ENCODE assay signal across 11 mouse cellular contexts in genomic region chr16:72687651-72688050, GRCm38 (mm10).
DNase-seq lines count a peak whose midpoint lies in the region; ATAC-seq lines count a peak whose summit lies in the region.
"Had no signal": no experiment of that assay in that cellular context is flagged by ENCODE, and none has a peak within 500 bp of the region (broad histone marks: within the 10 kb centered on the region; RNA-seq: fewer than 3 reads in every experiment).

No protein-coding gene starts in this region.

- no peak overlapping the region for H3K9ac ChIP-seq in midbrain, embryonic 11.5 days (ENCODE audit: low read length)
- no peak overlapping the region for H3K9ac ChIP-seq in midbrain, embryonic 16.5 days (ENCODE audit: low read depth, low read length)
- H3K9ac ChIP-seq in liver, embryonic 15.5 days: no peak overlapping the region
- no peak overlapping the region for H3K9ac ChIP-seq in forebrain, embryonic 13.5 days
- no peak overlapping the region for H3K9ac ChIP-seq in hindbrain, embryonic 12.5 days
- H3K9ac ChIP-seq: forebrain, postnatal 0 days had no signal

- H3K4me2 ChIP-seq in midbrain, embryonic 11.5 days: no peak overlapping the region
- H3K4me2 ChIP-seq in midbrain, embryonic 16.5 days (ENCODE audit: low read length): no peak overlapping the region
- H3K4me2 ChIP-seq in liver, embryonic 15.5 days: peak overlapping the region; percentile 7; the same call in 1 of the 2 replicates
- H3K4me2 ChIP-seq in forebrain, embryonic 13.5 days: no peak overlapping the region
- no peak overlapping the region for H3K4me2 ChIP-seq in hindbrain, embryonic 12.5 days (replicated peaks)

- H3K4me3 ChIP-seq in midbrain, embryonic 11.5 days (ENCODE audit: low read depth, low read length): no peak overlapping the region
- H3K4me3 ChIP-seq in midbrain, embryonic 16.5 days (ENCODE audit: low read depth, low read length): no peak overlapping the region
- no peak overlapping the region for H3K4me3 ChIP-seq in liver, embryonic 15.5 days (replicated peaks)
- H3K4me3 ChIP-seq in forebrain, embryonic 13.5 days: no peak overlapping the region
- H3K4me3 ChIP-seq in hindbrain, embryonic 12.5 days: no peak overlapping the region

- DNase-seq in midbrain, embryonic 11.5 days (ENCODE audit: low spot score, missing footprints): no peak
- DNase-seq in kidney, adult 9 months: peak; percentile 34
- DNase-seq in yolk sac, embryonic 10.5 days (ENCODE audit: low spot score): peak; percentile 52
- no peak for DNase-seq in spleen, postnatal 14 days (ENCODE audit: low spot score in 2 of 2)
- DNase-seq: cerebellum, adult 11 months; forebrain, postnatal 0 days; gastrocnemius, postnatal 36 days had no signal

- H3K36me3 ChIP-seq in midbrain, embryonic 11.5 days (ENCODE audit: control insufficient read depth, insufficient read depth, low read length): no peaks in the 10 kb centered on the region
- no peaks in the 10 kb centered on the region for H3K36me3 ChIP-seq in midbrain, embryonic 16.5 days (ENCODE audit: control insufficient read depth, insufficient read depth, low read length)
- H3K36me3 ChIP-seq in liver, embryonic 15.5 days (replicated peaks): no peaks in the 10 kb centered on the region
- H3K36me3 ChIP-seq in forebrain, embryonic 13.5 days (ENCODE audit: poor library complexity, severe bottlenecking): no peaks in the 10 kb centered on the region
- H3K36me3 ChIP-seq in hindbrain, embryonic 12.5 days: no peaks in the 10 kb centered on the region

- H3K9me3 ChIP-seq in midbrain, embryonic 11.5 days (ENCODE audit: control insufficient read depth, low read length): no peaks in the 10 kb centered on the region
- no peaks in the 10 kb centered on the region for H3K9me3 ChIP-seq in midbrain, embryonic 16.5 days (replicated peaks; ENCODE audit: control insufficient read depth, low read length, poor library complexity, severe bottlenecking)
- H3K9me3 ChIP-seq in liver, embryonic 15.5 days (replicated peaks): no peaks in the 10 kb centered on the region
- H3K9me3 ChIP-seq in forebrain, embryonic 13.5 days (replicated peaks): no peaks in the 10 kb centered on the region
- no peaks in the 10 kb centered on the region for H3K9me3 ChIP-seq in hindbrain, embryonic 12.5 days (replicated peaks)

- 0 out of 2 replicates have a peak, but pooled peaks have one; percentile 34 for ATAC-seq in midbrain, embryonic 11.5 days (ENCODE audit: low FRiP score)
- ATAC-seq in midbrain, embryonic 16.5 days: no peak
- peak; percentile 67 for ATAC-seq in liver, embryonic 15.5 days (ENCODE audit: insufficient read depth)
- ATAC-seq in forebrain, embryonic 13.5 days: no peak
- no peak for ATAC-seq in hindbrain, embryonic 12.5 days (ENCODE audit: low FRiP score)
- ATAC-seq: forebrain, postnatal 0 days had no signal

- peaks cover 18% of the 10 kb centered on the region for H3K4me1 ChIP-seq in midbrain, embryonic 11.5 days (ENCODE audit: control insufficient read depth, insufficient read depth, low read length)
- H3K4me1 ChIP-seq in midbrain, embryonic 16.5 days (ENCODE audit: control insufficient read depth, insufficient read depth, low read length): peaks cover 8% of the 10 kb centered on the region
- no peaks in the 10 kb centered on the region for H3K4me1 ChIP-seq in liver, embryonic 15.5 days (replicated peaks)
- peaks cover 23% of the 10 kb centered on the region for H3K4me1 ChIP-seq in forebrain, embryonic 13.5 days
- peaks cover 24% of the 10 kb centered on the region for H3K4me1 ChIP-seq in hindbrain, embryonic 12.5 days

- no peak overlapping the region for H3K27ac ChIP-seq in midbrain, embryonic 11.5 days (ENCODE audit: low read depth, low read length)
- no peak overlapping the region for H3K27ac ChIP-seq in midbrain, embryonic 16.5 days (ENCODE audit: low read length)
- 0 out of 2 replicates have a peak overlapping the region, but pooled peaks have one; percentile 24 for H3K27ac ChIP-seq in liver, embryonic 15.5 days (replicated peaks)
- H3K27ac ChIP-seq in forebrain, embryonic 13.5 days: no peak overlapping the region
- H3K27ac ChIP-seq in hindbrain, embryonic 12.5 days: no peak overlapping the region

- H3K27me3 ChIP-seq in midbrain, embryonic 11.5 days (ENCODE audit: control insufficient read depth, insufficient read depth, low read length): no peaks in the 10 kb centered on the region
- no peaks in the 10 kb centered on the region for H3K27me3 ChIP-seq in midbrain, embryonic 16.5 days (ENCODE audit: control insufficient read depth, insufficient read depth, low read depth, low read length)
- H3K27me3 ChIP-seq in liver, embryonic 15.5 days: no peaks in the 10 kb centered on the region
- H3K27me3 ChIP-seq in forebrain, embryonic 13.5 days: peaks cover 38% of the 10 kb centered on the region
- H3K27me3 ChIP-seq in hindbrain, embryonic 12.5 days: no peaks in the 10 kb centered on the region

- 34% methylated on average over 3 of the region's 3 CpGs for WGBS in midbrain, embryonic 11.5 days
- WGBS in midbrain, embryonic 16.5 days: 46% methylated on average over 3 of the region's 3 CpGs
- WGBS in liver, embryonic 15.5 days (ENCODE audit: insufficient replicate concordance): 42% methylated on average over 3 of the region's 3 CpGs
- 66% methylated on average over 3 of the region's 3 CpGs for WGBS in forebrain, embryonic 13.5 days
- WGBS in hindbrain, embryonic 12.5 days: 53% methylated on average over 3 of the region's 3 CpGs

Comparison
In these comparisons a context has a peak if more than half of its experiments do, and no peak if none do; other contexts are left out.
1. ATAC-seq: peak in midbrain, embryonic 11.5 days (single experiment) and liver, embryonic 15.5 days (single experiment); none in midbrain, embryonic 16.5 days (single experiment), forebrain, embryonic 13.5 days (single experiment) and hindbrain, embryonic 12.5 days (single experiment).
2. DNase-seq: peak in kidney, adult 9 months (single experiment) and yolk sac, embryonic 10.5 days (single experiment); none in midbrain, embryonic 11.5 days (single experiment) and spleen, postnatal 14 days (0 of 2).